Mouse (Mus musculus) MEL (cell line): ENCODE measurements around the gene Tab2. TPM values are rescaled to one million over a fixed set of nuclear protein-coding genes. Genes with fewer than 3 reads are reported as not detected.

Source experiments
- DNase-seq: peaks from one replicate; pipeline ENCODE4 v3.0.0; 2011; ENCODE audit warnings: low read depth, low spot score
- H3K27ac ChIP-seq: 2 replicates; pipeline ENCODE4 v1.5.1; 2012; ENCODE audit warnings: low read depth, mild to moderate bottlenecking, control low read depth, low read length, moderate library complexity; ENCODE audit not compliant: control insufficient read depth
- H3K27me3 ChIP-seq, 2 experiments: fragments of 150-350 bp in 1 of 2; sonication (generic) in 1 of 2; 2 replicates each; pipeline ENCODE4 v1.6.1; 2012; ENCODE audit warnings: low read length in 2 of 2, mild to moderate bottlenecking in 2 of 2, improper control_type of control experiment in 1 of 2, moderate library complexity in 1 of 2; ENCODE audit not compliant: insufficient read depth in 2 of 2, control insufficient read depth in 1 of 2
- H3K36me3 ChIP-seq, 2 experiments: 2 replicates each; pipeline ENCODE4 v1.6.1; 2012 to 2014; ENCODE audit warnings: low read length in 2 of 2, improper control_type of control experiment in 1 of 2, inconsistent platforms in 1 of 2, mild to moderate bottlenecking in 1 of 2; ENCODE audit not compliant: insufficient read depth in 2 of 2, control insufficient read depth in 1 of 2
- H3K4me1 ChIP-seq, 2 experiments: fragments of 150-350 bp in 1 of 2; sonication (generic) in 1 of 2; 2 replicates each; pipeline ENCODE4 v1.6.1; 2012; ENCODE audit warnings: low read length in 2 of 2, improper control_type of control experiment in 1 of 2, mild to moderate bottlenecking in 1 of 2; ENCODE audit not compliant: insufficient read depth in 2 of 2, control insufficient read depth in 1 of 2
- H3K4me3 ChIP-seq, 2 experiments: fragments of 150-350 bp in 1 of 2; sonication (generic) in 1 of 2; 2 replicates each; pipeline ENCODE4 v1.5.1; 2012; ENCODE audit warnings: low read depth in 2 of 2, low read length in 2 of 2, mild to moderate bottlenecking in 2 of 2, moderate library complexity in 2 of 2, control low read depth in 1 of 2, improper control_type of control experiment in 1 of 2; ENCODE audit not compliant: control insufficient read depth in 1 of 2, insufficient read depth in 1 of 2
- H3K79me2 ChIP-seq: 2 replicates; pipeline ENCODE4 v1.6.1; 2012; ENCODE audit warnings: mild to moderate bottlenecking, low read length, moderate library complexity; ENCODE audit not compliant: control insufficient read depth, poor library complexity, insufficient read depth
- H3K9ac ChIP-seq: 2 replicates; pipeline ENCODE4 v1.6.1; 2012; ENCODE audit warnings: low read depth, mild to moderate bottlenecking, control low read depth, low read length, moderate library complexity; ENCODE audit not compliant: control insufficient read depth, poor library complexity, severe bottlenecking
- H3K9me3 ChIP-seq: fragments of 150-350 bp; sonication (generic); replicated peaks from 2 replicates; pipeline ENCODE4 v1.6.1; 2012; ENCODE audit warnings: mild to moderate bottlenecking, low read length, improper control_type of control experiment, moderate library complexity; ENCODE audit not compliant: insufficient read depth
- CHD1 ChIP-seq: IDR thresholded peaks from 2 replicates; pipeline ENCODE4 v1.6.1; 2012; ENCODE audit warnings: low read depth, mild to moderate bottlenecking, inconsistent platforms, low read length, improper control_type of control experiment
- CTCF ChIP-seq, 3 experiments: IDR thresholded peaks in 2 of 3; conservative IDR thresholded peaks in 1 of 3; 2 replicates each; pipeline ENCODE4 v1.5.1; 2011 to 2012; ENCODE audit warnings: low read length in 3 of 3, low read depth in 2 of 3, mild to moderate bottlenecking in 2 of 3, improper control_type of control experiment in 1 of 3, inconsistent platforms in 1 of 3, mixed read lengths in 1 of 3, moderate library complexity in 1 of 3; ENCODE audit not compliant: control insufficient read depth in 1 of 3, insufficient read depth in 1 of 3, poor library complexity in 1 of 3, severe bottlenecking in 1 of 3
- EP300 ChIP-seq, 2 experiments: IDR thresholded peaks; 2 replicates each; pipeline ENCODE4 v1.6.1; 2011; ENCODE audit warnings: improper control_type of control experiment in 2 of 2, low read length in 2 of 2, low read depth in 1 of 2, mild to moderate bottlenecking in 1 of 2
- ETS1 ChIP-seq: IDR thresholded peaks from 2 replicates; pipeline ENCODE4 v1.6.1; 2012; ENCODE audit warnings: low read depth, mild to moderate bottlenecking, inconsistent platforms, low read length, improper control_type of control experiment, moderate library complexity
- GABPA ChIP-seq: IDR thresholded peaks from 2 replicates; pipeline ENCODE4 v1.6.1; 2012; ENCODE audit warnings: low read depth, mild to moderate bottlenecking, inconsistent platforms, low read length, improper control_type of control experiment, moderate library complexity
- GATA1 ChIP-seq: IDR thresholded peaks from 2 replicates; pipeline ENCODE4 v1.6.1; 2011; ENCODE audit warnings: low read depth, low read length, improper control_type of control experiment
- JUND ChIP-seq: IDR thresholded peaks from 2 replicates; pipeline ENCODE4 v1.6.1; 2011; ENCODE audit warnings: low read depth, mild to moderate bottlenecking, improper control_type of control experiment, low read length
- KAT2A ChIP-seq: conservative IDR thresholded peaks from 2 replicates; pipeline ENCODE4 v1.6.1; 2012; ENCODE audit warnings: low read depth, low read length, improper control_type of control experiment, inconsistent platforms
- MAZ ChIP-seq: IDR thresholded peaks from 2 replicates; pipeline ENCODE4 v1.6.1; 2012; ENCODE audit warnings: low read depth, mild to moderate bottlenecking, inconsistent platforms, low read length, improper control_type of control experiment
- MXI1 ChIP-seq: IDR thresholded peaks from 2 replicates; pipeline ENCODE4 v1.6.1; 2011; ENCODE audit warnings: mild to moderate bottlenecking, low read depth, low read length, improper control_type of control experiment
- MYB ChIP-seq: IDR thresholded peaks from 2 replicates; pipeline ENCODE4 v1.6.1; 2011; ENCODE audit warnings: mild to moderate bottlenecking, low read depth, low read length, improper control_type of control experiment
- MYC ChIP-seq: IDR thresholded peaks from 2 replicates; pipeline ENCODE4 v1.6.1; 2011; ENCODE audit warnings: low read depth, mild to moderate bottlenecking, low read length, improper control_type of control experiment, moderate library complexity
- NELFE ChIP-seq: IDR thresholded peaks from 2 replicates; pipeline ENCODE4 v1.6.1; 2011; ENCODE audit warnings: low read depth, low read length, improper control_type of control experiment
- SMC3 ChIP-seq: IDR thresholded peaks from 2 replicates; pipeline ENCODE4 v1.6.1; 2011; ENCODE audit warnings: low read depth, low read length, improper control_type of control experiment
- TBP ChIP-seq: IDR thresholded peaks from 2 replicates; pipeline ENCODE4 v1.8.0; 2011; ENCODE audit warnings: low read depth, low read length, improper control_type of control experiment
- UBTF ChIP-seq: IDR thresholded peaks from 2 replicates; pipeline ENCODE4 v1.6.1; 2012; ENCODE audit warnings: low read depth, mild to moderate bottlenecking, inconsistent platforms, low read length, improper control_type of control experiment, moderate library complexity, borderline replicate concordance; ENCODE audit not compliant: insufficient read depth
- USF1 ChIP-seq: IDR thresholded peaks from 2 replicates; pipeline ENCODE4 v1.6.1; 2014; ENCODE audit warnings: low read depth, mild to moderate bottlenecking, inconsistent platforms, low read length, improper control_type of control experiment, moderate library complexity
- ZMIZ1 ChIP-seq: IDR thresholded peaks from 2 replicates; pipeline ENCODE4 v1.6.1; 2012; ENCODE audit warnings: low read depth, mild to moderate bottlenecking, inconsistent platforms, low read length, improper control_type of control experiment, moderate library complexity
- polyA plus RNA-seq, 2 experiments: library from polyadenylated mRNA; stranded (reverse) in 1 of 2; unstranded in 1 of 2; fragments of >175 nt in 1 of 2; fragments of >200 nt in 1 of 2; gene quantifications; 2 replicates each; pipeline versions ENCODE4 v1.2.1 to v1.2.4; 2012; ENCODE audit warnings: low replicate concordance in 2 of 2, low read depth in 1 of 2; ENCODE audit not compliant: insufficient read length in 2 of 2, insufficient read depth in 1 of 2, missing spikeins in 1 of 2
- total RNA-seq: library from RNA; depleted of rRNA; stranded (reverse); fragments of 300-350 nt; gene quantifications from 2 replicates; pipeline ENCODE4 v1.2.3, GENCODE M21; 2012

Tab2 gene
- total and polyA plus RNA-seq, 3 experiments: 21.6 to 101 (median 70.5) TPM

- no peak for TF ChIP-seq ETS1
- TF ChIP-seq UBTF: peak; percentile 91
- TF ChIP-seq TBP: 0 out of 2 replicates have a peak, but pooled peaks have one; percentile 41
- TF ChIP-seq USF1: no peak
- TF ChIP-seq GATA1: peak; percentile 5; the same call in 1 of the 2 replicates
- no peak for TF ChIP-seq GABPA
- no peak for TF ChIP-seq MYC
- TF ChIP-seq SMC3: no peak
- TF ChIP-seq ZMIZ1: no peak
- no peak; the same call in 1 of the 2 replicates for TF ChIP-seq CHD1
- peak; percentile 47; the same call in 1 of the 2 replicates for TF ChIP-seq NELFE
- no peak for TF ChIP-seq JUND
- no peak for TF ChIP-seq KAT2A
- no peak for TF ChIP-seq MYB
Measured at GRCm38 (mm10) chr10:7954989-7955633, 919 bp downstream of the Tab2 start (continued).

DNA sequence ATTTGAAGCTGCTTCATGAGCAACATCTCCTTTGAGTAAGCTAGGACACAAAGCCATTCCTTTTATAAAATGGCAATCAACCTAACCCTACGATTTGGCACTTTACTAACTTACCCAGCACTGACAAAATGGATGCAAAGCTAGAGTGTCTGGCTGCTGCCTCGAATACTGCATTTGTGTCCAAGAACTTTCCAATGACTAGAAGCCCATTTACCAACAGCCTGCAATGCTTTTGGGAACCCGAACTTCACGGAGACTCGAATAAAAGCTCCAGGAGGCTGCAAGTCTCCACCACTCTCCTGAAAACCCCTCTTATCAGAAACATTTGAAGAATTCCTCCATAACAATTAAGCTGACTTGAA is 1.4 kb downstream of the Tab2 start:
- H3K4me3 ChIP-seq: peak overlapping the region; percentile 72 to 98
- H3K9ac ChIP-seq: peak overlapping the region; percentile 94
- H3K9me3 ChIP-seq: no peaks in the 10 kb centered on the region
- no peaks in the 10 kb centered on the region for H3K27me3 ChIP-seq
- peak overlapping the region; percentile 78 for H3K27ac ChIP-seq
- H3K79me2 ChIP-seq: peaks cover 61% of the 10 kb centered on the region
- peaks cover 29 to 39% of the 10 kb centered on the region in 2 experiments for H3K4me1 ChIP-seq
- peak; percentile 57 for DNase-seq
- H3K36me3 ChIP-seq: peaks cover 13 to 53% of the 10 kb centered on the region in 2 experiments
- TF ChIP-seq MAZ (no peak), EP300 (IDR thresholded peaks at IDR 0.05; ENCODE audit: low read depth in 1 of 2, low read length in 2 of 2) (0 out of 4 replicates have a peak, but pooled peaks of 1 of the 2 experiments have one; percentile 17)

DNA sequence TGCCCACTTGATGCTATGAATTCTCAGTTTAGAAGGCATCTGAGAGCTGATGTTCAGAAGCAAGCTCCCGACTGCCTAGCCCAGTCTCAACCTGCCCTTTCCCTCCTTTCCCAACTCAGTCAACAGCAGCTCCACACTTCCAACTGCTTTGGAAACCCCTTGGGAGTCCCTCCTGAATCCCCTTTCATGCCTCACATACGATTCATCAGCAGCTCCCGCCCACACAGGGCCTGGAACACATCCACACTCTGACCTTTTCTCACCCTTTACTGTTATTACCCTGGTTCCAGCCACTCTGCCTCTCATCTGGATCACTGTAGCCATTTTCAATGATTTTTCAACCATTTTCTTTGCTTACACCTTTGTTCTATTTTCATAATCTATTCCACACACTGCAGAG is 13.0 kb downstream of the Tab2 start:
- Histone ChIP-seq H3K27ac (no peak overlapping the region), H3K79me2 (peaks cover 55% of the 10 kb centered on the region), H3K36me3 (peaks cover 4 to 21% of the 10 kb centered on the region in 2 experiments), H3K9me3 (no peaks in the 10 kb centered on the region), H3K27me3 (no peaks in the 10 kb centered on the region), H3K4me3 (no peak overlapping the region), H3K4me1 (peaks cover 3 to 6% of the 10 kb centered on the region in 2 experiments; a peak in 3 of 4 replicates), H3K9ac (no peak overlapping the region)
- TF ChIP-seq MXI1 (no peak), CTCF (IDR thresholded peaks at IDR 0.05 in 2 of 3, conservative IDR thresholded peaks at IDR 0.05 in 1 of 3; ENCODE audit: control insufficient read depth in 1 of 3, insufficient read depth in 1 of 3, low read depth in 2 of 3, low read length in 3 of 3, poor library complexity in 1 of 3, severe bottlenecking in 1 of 3) (no peak), USF1 (no peak)
- DNase-seq: no peak
